Mouse (Mus musculus): Measurements from ENCODE around the gene Harbi1. TPM values are rescaled to one million over a fixed set of nuclear protein-coding genes. Genes with fewer than 3 reads are reported as not detected.

The Harbi1 gene
- polyA plus RNA-seq (2011; ENCODE audit: insufficient read depth, insufficient read length, low replicate concordance, missing spikeins) = 1.2 and 2.4 TPM in 2 replicates

DNA sequence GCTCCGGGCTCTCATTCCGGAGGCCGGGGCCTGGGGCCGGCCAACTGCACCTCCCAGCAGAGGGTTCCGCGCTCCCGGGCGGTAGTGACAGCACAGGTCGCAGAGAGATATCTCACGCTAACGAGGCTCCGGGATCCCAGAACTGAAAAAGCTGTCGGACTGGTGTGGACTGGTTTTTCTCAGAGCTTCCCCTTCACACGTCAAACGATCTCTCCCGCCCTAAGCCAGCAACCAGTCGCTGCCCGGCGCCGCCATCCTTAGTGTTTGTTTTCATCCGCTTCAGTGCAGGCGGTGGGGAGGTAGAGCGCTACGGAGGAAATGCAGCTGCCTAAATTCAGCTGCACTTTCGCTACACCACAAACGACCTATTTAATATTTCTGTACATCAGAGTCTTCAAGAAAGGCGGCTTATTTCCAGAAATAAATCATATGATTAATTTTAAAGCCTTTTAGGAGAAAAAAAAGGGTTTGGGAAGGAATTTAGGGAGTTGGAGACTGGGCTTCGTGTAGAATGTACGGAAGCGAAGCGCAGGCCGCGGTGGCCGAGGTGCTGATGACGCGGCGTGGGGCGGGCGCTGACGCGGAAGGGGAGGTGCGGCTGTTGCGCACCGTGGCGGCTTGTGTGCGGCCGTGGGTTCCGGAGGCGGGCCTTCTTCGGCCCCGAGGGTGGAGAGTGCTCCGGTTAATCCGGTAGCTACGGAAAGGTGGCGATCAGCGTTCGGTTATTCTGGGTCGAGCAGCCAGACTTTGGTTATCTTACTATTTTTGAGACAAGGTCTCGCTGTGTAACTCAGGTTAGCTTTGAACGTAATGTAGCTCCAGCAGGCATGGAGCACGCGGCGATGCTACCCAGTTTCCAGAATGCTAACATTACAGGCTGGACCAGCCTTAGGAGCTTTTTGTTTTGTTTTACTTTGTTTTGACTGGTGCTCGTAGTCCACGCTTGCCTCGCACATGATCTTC lies at the start of gene Harbi1, which contains the start of gene Atg13:
Gene Harbi1 (plus strand): TSS at position 581 of the 963 bp plus-strand sequence.
Gene Atg13 (minus strand): TSS at position 305 of the 963 bp plus-strand sequence.
- WGBS = under 1% methylated on average over 66 of the region's 66 CpGs
- H3K27ac ChIP-seq (ENCODE audit: control insufficient read depth, insufficient read depth, low read depth, low read length, poor library complexity) = peak within 1 kb of the TSS; percentile 68
- TF ChIP-seq CTCF (IDR thresholded peaks at IDR 0.05; ENCODE audit: control insufficient read depth, insufficient read depth, low read length) (no peak), POLR2A (IDR thresholded peaks at IDR 0.05; ENCODE audit: borderline replicate concordance, control insufficient read depth, low read depth, low read length) (peak; percentile 78; the same call in 1 of the 2 replicates)
- peak within 1 kb of the TSS; percentile 82 for H3K4me3 ChIP-seq (replicated peaks; ENCODE audit: control insufficient read depth, low read depth, low read length)
- peaks cover 2% of the 10 kb centered on the region for H3K4me1 ChIP-seq (ENCODE audit: control insufficient read depth, insufficient read depth, low read length)

DNA sequence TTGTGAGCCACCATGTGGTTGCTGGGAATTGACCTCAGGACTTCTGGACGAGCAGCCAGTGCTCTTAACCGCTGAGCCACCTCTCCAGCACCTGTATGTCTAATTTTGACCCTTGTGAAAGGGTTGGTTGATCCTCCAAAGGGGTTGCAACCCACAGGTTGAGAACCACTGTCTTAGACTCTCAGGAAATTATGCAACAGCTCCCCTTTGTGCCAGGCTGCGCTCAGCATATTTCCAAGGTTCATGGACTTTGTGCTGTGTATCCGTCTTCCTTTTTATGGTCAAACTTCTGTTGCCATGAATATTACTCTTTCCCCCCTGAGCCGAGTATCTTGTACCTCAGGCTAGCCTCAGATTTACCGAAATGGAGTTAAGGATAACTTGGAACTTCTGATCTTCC lies 49.7 kb upstream of the Harbi1 start:
- TF ChIP-seq POLR2A (IDR thresholded peaks at IDR 0.05; ENCODE audit: borderline replicate concordance, control insufficient read depth, low read depth, low read length) = no peak
- TF ChIP-seq CTCF (IDR thresholded peaks at IDR 0.05; ENCODE audit: control insufficient read depth, insufficient read depth, low read length) = no peak
- H3K4me3 ChIP-seq (replicated peaks; ENCODE audit: control insufficient read depth, low read depth, low read length) = no peak overlapping the region
- WGBS = 49% methylated on average over 6 of the region's 6 CpGs
- no peak overlapping the region for H3K27ac ChIP-seq (ENCODE audit: control insufficient read depth, insufficient read depth, low read depth, low read length, poor library complexity)
- H3K4me1 ChIP-seq (ENCODE audit: control insufficient read depth, insufficient read depth, low read length) = no peaks in the 10 kb centered on the region

DNA sequence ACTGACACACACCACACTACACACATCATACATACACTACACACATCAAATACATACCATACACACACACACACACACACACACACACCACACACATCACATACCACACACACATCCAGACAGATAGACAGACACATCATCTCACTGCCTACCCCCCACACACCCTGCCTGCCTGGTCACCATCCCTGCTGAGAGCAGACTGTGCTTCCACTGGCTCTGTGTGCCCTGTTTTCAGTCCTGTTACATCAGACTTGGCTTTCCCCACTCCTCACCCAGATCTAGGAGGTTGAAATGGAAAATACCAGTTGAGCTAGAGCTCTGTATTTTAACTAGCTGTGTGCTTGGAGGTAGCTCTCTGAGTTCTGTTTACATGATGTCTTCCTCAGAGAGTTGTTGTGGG lies 45.9 kb upstream of the Harbi1 start:
- no peak overlapping the region for H3K4me3 ChIP-seq (replicated peaks; ENCODE audit: control insufficient read depth, low read depth, low read length)
- no peak overlapping the region for H3K27ac ChIP-seq (ENCODE audit: control insufficient read depth, insufficient read depth, low read depth, low read length, poor library complexity)
- TF ChIP-seq POLR2A (IDR thresholded peaks at IDR 0.05; ENCODE audit: borderline replicate concordance, control insufficient read depth, low read depth, low read length) (no peak), CTCF (IDR thresholded peaks at IDR 0.05; ENCODE audit: control insufficient read depth, insufficient read depth, low read length) (no peak)
- H3K4me1 ChIP-seq (ENCODE audit: control insufficient read depth, insufficient read depth, low read length) = no peaks in the 10 kb centered on the region

DNA sequence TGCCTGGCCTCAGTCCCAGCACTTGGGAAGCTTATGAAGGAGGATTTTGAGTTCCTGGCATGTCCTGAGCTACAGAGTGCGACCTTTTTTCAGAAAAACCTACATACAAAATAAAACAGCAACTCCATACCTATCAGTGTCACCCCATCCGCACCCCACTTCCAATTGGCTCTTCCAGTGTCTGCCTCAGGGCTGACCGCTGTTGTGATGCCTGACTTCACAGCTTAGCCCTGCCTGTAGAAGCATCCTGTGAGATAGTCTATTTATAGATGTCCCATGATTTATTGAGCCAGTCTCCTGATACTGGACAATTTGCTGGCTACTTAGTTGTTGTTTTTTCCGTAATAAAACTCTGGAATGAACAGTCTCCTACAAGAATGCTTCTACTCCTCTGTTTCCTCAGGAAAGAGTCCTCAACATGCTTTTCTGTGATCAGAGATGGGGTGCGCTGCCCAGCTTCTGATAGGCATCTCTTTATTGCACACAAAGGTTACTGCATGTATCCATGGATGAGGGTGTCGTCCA lies 44.2 kb upstream of the Harbi1 start:
- no peak for TF ChIP-seq CTCF (IDR thresholded peaks at IDR 0.05; ENCODE audit: control insufficient read depth, insufficient read depth, low read length)
- TF ChIP-seq POLR2A (IDR thresholded peaks at IDR 0.05; ENCODE audit: borderline replicate concordance, control insufficient read depth, low read depth, low read length) = no peak
- Histone ChIP-seq H3K27ac (ENCODE audit: control insufficient read depth, insufficient read depth, low read depth, low read length, poor library complexity) (no peak overlapping the region), H3K4me3 (replicated peaks; ENCODE audit: control insufficient read depth, low read depth, low read length) (no peak overlapping the region), H3K4me1 (ENCODE audit: control insufficient read depth, insufficient read depth, low read length) (no peaks in the 10 kb centered on the region)
- 89% methylated on average over 6 of the region's 6 CpGs for WGBS

DNA sequence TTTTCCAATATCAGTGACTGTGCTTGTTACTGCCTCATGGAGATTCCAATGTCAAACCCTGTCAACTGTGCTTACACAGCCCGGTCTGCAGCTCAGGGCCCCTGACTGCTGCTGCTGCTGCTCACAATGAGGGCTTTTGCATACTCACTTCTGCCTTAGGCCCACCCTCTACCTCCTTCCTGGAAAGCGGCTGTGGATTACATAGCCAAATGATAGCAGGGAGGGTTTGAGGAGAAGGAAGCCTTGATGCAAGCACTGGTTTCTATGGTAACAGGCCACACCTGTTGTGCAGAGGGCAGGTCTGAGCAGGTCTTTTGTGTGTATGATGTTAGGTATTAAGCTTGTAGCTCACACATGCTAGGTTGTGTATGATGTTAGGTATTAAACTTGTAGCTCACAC lies 42.9 kb upstream of the Harbi1 start:
- WGBS = 80% methylated on average over 2 of the region's 2 CpGs
- TF ChIP-seq POLR2A (IDR thresholded peaks at IDR 0.05; ENCODE audit: borderline replicate concordance, control insufficient read depth, low read depth, low read length) = no peak
- no peak for TF ChIP-seq CTCF (IDR thresholded peaks at IDR 0.05; ENCODE audit: control insufficient read depth, insufficient read depth, low read length)
- Histone ChIP-seq H3K4me3 (replicated peaks; ENCODE audit: control insufficient read depth, low read depth, low read length) (no peak overlapping the region), H3K4me1 (ENCODE audit: control insufficient read depth, insufficient read depth, low read length) (no peaks in the 10 kb centered on the region), H3K27ac (ENCODE audit: control insufficient read depth, insufficient read depth, low read depth, low read length, poor library complexity) (no peak overlapping the region)

DNA sequence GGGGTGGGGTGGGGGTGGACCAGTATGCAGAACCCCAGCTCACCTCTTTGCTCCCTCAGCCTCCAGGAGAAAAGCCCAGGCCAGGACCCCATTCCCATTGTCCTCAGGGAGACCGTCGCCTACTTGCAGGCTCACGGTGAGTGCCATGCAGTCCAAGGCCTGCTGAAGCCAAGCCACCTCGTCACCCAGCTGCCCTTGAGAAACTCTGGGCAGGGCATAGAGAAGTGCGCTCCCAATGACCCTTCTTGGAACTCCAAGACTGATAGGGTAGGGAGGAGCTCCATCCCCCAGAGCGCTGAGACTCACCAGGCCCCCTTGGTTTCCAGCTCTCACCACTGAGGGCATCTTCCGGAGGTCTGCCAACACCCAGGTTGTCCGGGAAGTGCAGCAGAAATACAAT lies 41.3 kb upstream of the Harbi1 start:
- WGBS = 95% methylated on average over 8 of the region's 8 CpGs
- Histone ChIP-seq H3K27ac (ENCODE audit: control insufficient read depth, insufficient read depth, low read depth, low read length, poor library complexity) (no peak overlapping the region), H3K4me3 (replicated peaks; ENCODE audit: control insufficient read depth, low read depth, low read length) (no peak overlapping the region), H3K4me1 (ENCODE audit: control insufficient read depth, insufficient read depth, low read length) (no peaks in the 10 kb centered on the region)
- TF ChIP-seq POLR2A (IDR thresholded peaks at IDR 0.05; ENCODE audit: borderline replicate concordance, control insufficient read depth, low read depth, low read length) = no peak
- no peak for TF ChIP-seq CTCF (IDR thresholded peaks at IDR 0.05; ENCODE audit: control insufficient read depth, insufficient read depth, low read length)

DNA sequence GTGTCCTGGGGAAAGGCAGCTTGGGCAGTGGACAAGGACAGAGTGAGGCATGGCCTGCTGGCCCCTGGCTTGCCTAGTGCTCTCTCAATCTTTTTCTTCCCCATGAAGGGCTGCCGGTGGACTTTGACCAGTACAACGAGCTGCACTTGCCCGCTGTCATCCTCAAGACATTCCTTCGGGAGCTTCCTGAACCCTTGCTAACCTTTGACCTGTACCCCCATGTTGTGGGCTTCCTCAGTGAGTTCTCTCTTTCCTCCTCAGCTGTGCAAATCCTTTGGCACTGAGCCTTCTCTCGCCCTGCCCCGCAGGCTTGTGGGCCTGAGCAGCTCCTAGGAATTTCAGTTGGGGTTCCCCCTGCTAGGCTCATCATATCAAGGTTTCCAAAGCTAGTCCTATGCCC lies 40.6 kb upstream of the Harbi1 start:
- no peak for TF ChIP-seq CTCF (IDR thresholded peaks at IDR 0.05; ENCODE audit: control insufficient read depth, insufficient read depth, low read length)
- TF ChIP-seq POLR2A (IDR thresholded peaks at IDR 0.05; ENCODE audit: borderline replicate concordance, control insufficient read depth, low read depth, low read length) = no peak
- no peak overlapping the region for H3K4me3 ChIP-seq (replicated peaks; ENCODE audit: control insufficient read depth, low read depth, low read length)

DNA sequence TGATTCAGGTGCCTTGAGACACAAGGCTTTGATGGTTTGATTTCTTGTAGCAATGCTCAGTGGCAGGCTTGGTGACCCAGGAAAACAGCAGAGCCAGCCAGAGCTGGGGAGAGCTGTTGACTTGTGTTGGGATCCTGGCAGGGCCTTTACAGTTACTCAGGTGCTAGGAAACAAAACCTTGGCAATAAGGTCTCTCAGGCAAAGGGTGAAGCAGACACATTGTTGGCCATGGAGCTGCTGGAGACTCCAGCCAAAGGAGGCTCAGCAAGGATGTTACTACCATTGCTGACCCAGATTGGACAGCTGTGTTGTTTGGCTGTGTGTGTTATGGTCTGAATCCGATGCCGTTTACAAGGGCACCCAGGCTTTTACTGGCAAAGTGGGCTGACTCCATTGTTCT lies 37.1 kb upstream of the Harbi1 start:
- 92% methylated on average over 2 of the region's 2 CpGs for WGBS
- TF ChIP-seq POLR2A (IDR thresholded peaks at IDR 0.05; ENCODE audit: borderline replicate concordance, control insufficient read depth, low read depth, low read length) (no peak), CTCF (IDR thresholded peaks at IDR 0.05; ENCODE audit: control insufficient read depth, insufficient read depth, low read length) (no peak)
- no peaks in the 10 kb centered on the region for H3K4me1 ChIP-seq (ENCODE audit: control insufficient read depth, insufficient read depth, low read length)
- no peak overlapping the region for H3K4me3 ChIP-seq (replicated peaks; ENCODE audit: control insufficient read depth, low read depth, low read length)
- no peak overlapping the region for H3K27ac ChIP-seq (ENCODE audit: control insufficient read depth, insufficient read depth, low read depth, low read length, poor library complexity)

More for the DNA sequence above, 40.6 kb upstream of the Harbi1 start:
- 87% methylated on average over 6 of the region's 6 CpGs for WGBS
- Histone ChIP-seq H3K4me1 (ENCODE audit: control insufficient read depth, insufficient read depth, low read length) (no peaks in the 10 kb centered on the region), H3K27ac (ENCODE audit: control insufficient read depth, insufficient read depth, low read depth, low read length, poor library complexity) (no peak overlapping the region)

All from bone marrow, adult 2 months (tissue).